Mouse (Mus musculus) ES-E14 (cell line): ENCODE results near the gene Chd4.

ENCODE experiments used
- HCFC1 ChIP-seq: IDR thresholded peaks from 2 replicates; pipeline ENCODE4 v1.6.1; 2012; ENCODE audit warnings: low read length, inconsistent platforms, borderline replicate concordance; ENCODE audit not compliant: insufficient read depth
- ZC3H11A ChIP-seq: IDR thresholded peaks from 2 replicates; pipeline ENCODE4 v1.6.1; 2012; ENCODE audit warnings: low read depth, mild to moderate bottlenecking, inconsistent platforms, low read length, borderline replicate concordance
- ZNF384 ChIP-seq: IDR thresholded peaks from 2 replicates; pipeline ENCODE4 v1.6.1; 2012; ENCODE audit warnings: low read depth, low read length, inconsistent platforms

GRCm38 (mm10) chr6:125067571-125067995, 28.2 kb upstream of the Chd4 start, which contains the start of gene Lpar5:
- no peak for TF ChIP-seq ZC3H11A
- TF ChIP-seq HCFC1 = no peak
- no peak for TF ChIP-seq ZNF384
